Mouse (Mus musculus): ENCODE results near the gene Elane. TPM values are rescaled to one million over a fixed set of nuclear protein-coding genes. Genes with fewer than 3 reads are reported as not detected.
"Not testable (repeated sequence)": the region's sequence is repeated elsewhere in the genome, so short reads cannot be mapped to it uniquely, and the experiment has no call there.

Gene Elane
- polyA plus RNA-seq, 1 experiment from 2014 or later: not detected

GRCm38 (mm10) chr10:79890670-79891069 is 4.6 kb downstream of the Elane start, which contains the start of gene Cfd:
Cfd (plus strand) TSS chr10:79890853.
- Histone ChIP-seq H3K27ac (ENCODE audit: low read depth, low read length) (no peak within 1 kb of the TSS), H3K9me3 (ENCODE audit: control insufficient read depth) (no peaks in the 10 kb centered on the region), H3K9ac (ENCODE audit: low read depth, low read length) (no peak within 1 kb of the TSS), H3K36me3 (ENCODE audit: control insufficient read depth, insufficient read depth) (peaks cover 3% of the 10 kb centered on the region; the same call in 1 of the 2 replicates), H3K4me2 (replicated peaks; ENCODE audit: low read depth) (no peak within 1 kb of the TSS), H3K4me1 (replicated peaks; ENCODE audit: control insufficient read depth, insufficient read depth, low read length) (no peaks in the 10 kb centered on the region), H3K27me3 (replicated peaks; ENCODE audit: control insufficient read depth, insufficient read depth, low read length) (no peaks in the 10 kb centered on the region), H3K4me3 (ENCODE audit: low read depth, low read length) (no peak within 1 kb of the TSS)
- 45% methylated on average over 5 of the region's 5 CpGs for WGBS
- TF ChIP-seq CTCF (IDR thresholded peaks at IDR 0.05; ENCODE audit: low read depth): no peak
- no peak for ATAC-seq

GRCm38 (mm10) chr10:79892451-79893118 is 6.5 kb downstream of the Elane start:
- not testable (repeated sequence) for H3K27me3 ChIP-seq (replicated peaks; ENCODE audit: control insufficient read depth, insufficient read depth, low read length); H3K27ac ChIP-seq (ENCODE audit: low read depth, low read length); H3K4me1 ChIP-seq (replicated peaks; ENCODE audit: control insufficient read depth, insufficient read depth, low read length); H3K4me3 ChIP-seq (ENCODE audit: low read depth, low read length); H3K9me3 ChIP-seq (ENCODE audit: control insufficient read depth); H3K9ac ChIP-seq (ENCODE audit: low read depth, low read length); H3K4me2 ChIP-seq (replicated peaks; ENCODE audit: low read depth)
- peaks cover 19% of the 10 kb centered on the region; the same call in 1 of the 2 replicates for H3K36me3 ChIP-seq (ENCODE audit: control insufficient read depth, insufficient read depth)
- 43% methylated on average over 22 of the region's 22 CpGs for WGBS
- TF ChIP-seq CTCF (IDR thresholded peaks at IDR 0.05; ENCODE audit: low read depth): peak; percentile 86
- peak; percentile 45 for ATAC-seq

GRCm38 (mm10) chr10:79896306-79896705 is 10.3 kb downstream of the Elane start:
- Histone ChIP-seq H3K4me2 (replicated peaks; ENCODE audit: low read depth) (no peak overlapping the region), H3K36me3 (ENCODE audit: control insufficient read depth, insufficient read depth) (peaks cover 39% of the 10 kb centered on the region; the same call in 1 of the 2 replicates), H3K27me3 (replicated peaks; ENCODE audit: control insufficient read depth, insufficient read depth, low read length) (no peaks in the 10 kb centered on the region), H3K27ac (ENCODE audit: low read depth, low read length) (no peak overlapping the region), H3K9ac (ENCODE audit: low read depth, low read length) (no peak overlapping the region), H3K4me1 (replicated peaks; ENCODE audit: control insufficient read depth, insufficient read depth, low read length) (no peaks in the 10 kb centered on the region), H3K4me3 (ENCODE audit: low read depth, low read length) (no peak overlapping the region), H3K9me3 (ENCODE audit: control insufficient read depth) (no peaks in the 10 kb centered on the region)
- no peak for ATAC-seq
- no peak for TF ChIP-seq CTCF (IDR thresholded peaks at IDR 0.05; ENCODE audit: low read depth)
- WGBS: 91% methylated on average over 16 of the region's 16 CpGs

- Histone ChIP-seq H3K9ac (ENCODE audit: low read depth, low read length) (no peak overlapping the region), H3K4me2 (replicated peaks; ENCODE audit: low read depth) (no peak overlapping the region), H3K4me1 (replicated peaks; ENCODE audit: control insufficient read depth, insufficient read depth, low read length) (no peaks in the 10 kb centered on the region), H3K4me3 (ENCODE audit: low read depth, low read length) (no peak overlapping the region), H3K27ac (ENCODE audit: low read depth, low read length) (no peak overlapping the region), H3K27me3 (replicated peaks; ENCODE audit: control insufficient read depth, insufficient read depth, low read length) (no peaks in the 10 kb centered on the region), H3K9me3 (ENCODE audit: control insufficient read depth) (no peaks in the 10 kb centered on the region), H3K36me3 (ENCODE audit: control insufficient read depth, insufficient read depth) (peaks cover 39% of the 10 kb centered on the region; the same call in 1 of the 2 replicates)
- 0 out of 2 replicates have a peak, but pooled peaks have one; percentile 7 for ATAC-seq
- WGBS: 86% methylated on average over 13 of the region's 13 CpGs
- TF ChIP-seq CTCF (IDR thresholded peaks at IDR 0.05; ENCODE audit: low read depth): no peak
Observed at GRCm38 (mm10) chr10:79896814-79897213, 10.8 kb downstream of the Elane start.

GRCm38 (mm10) chr10:79897316-79898245 is 11.5 kb downstream of the Elane start:
- TF ChIP-seq CTCF (IDR thresholded peaks at IDR 0.05; ENCODE audit: low read depth): no peak

GRCm38 (mm10) chr10:79900951-79901410 is 14.9 kb downstream of the Elane start:
- Histone ChIP-seq H3K9me3 (ENCODE audit: control insufficient read depth) (no peaks in the 10 kb centered on the region), H3K4me1 (replicated peaks; ENCODE audit: control insufficient read depth, insufficient read depth, low read length) (no peaks in the 10 kb centered on the region), H3K4me2 (replicated peaks; ENCODE audit: low read depth) (no peak overlapping the region), H3K36me3 (ENCODE audit: control insufficient read depth, insufficient read depth) (peaks cover 54% of the 10 kb centered on the region), H3K9ac (ENCODE audit: low read depth, low read length) (no peak overlapping the region), H3K27ac (ENCODE audit: low read depth, low read length) (no peak overlapping the region; the same call in 1 of the 2 replicates), H3K4me3 (ENCODE audit: low read depth, low read length) (no peak overlapping the region), H3K27me3 (replicated peaks; ENCODE audit: control insufficient read depth, insufficient read depth, low read length) (no peaks in the 10 kb centered on the region)
- peak; percentile 55 for TF ChIP-seq CTCF (IDR thresholded peaks at IDR 0.05; ENCODE audit: low read depth)
- WGBS: 69% methylated on average over 2 of the region's 2 CpGs
- ATAC-seq: no peak

More at GRCm38 (mm10) chr10:79897316-79898245, 11.5 kb downstream of the Elane start:
- no peaks in the 10 kb centered on the region for H3K27me3 ChIP-seq (replicated peaks; ENCODE audit: control insufficient read depth, insufficient read depth, low read length)
- H3K36me3 ChIP-seq (ENCODE audit: control insufficient read depth, insufficient read depth): peaks cover 39% of the 10 kb centered on the region; the same call in 1 of the 2 replicates
- no peak overlapping the region for H3K27ac ChIP-seq (ENCODE audit: low read depth, low read length)
- H3K4me3 ChIP-seq (ENCODE audit: low read depth, low read length): no peak overlapping the region
- peak; percentile 55 for ATAC-seq
- WGBS: 41% methylated on average over 20 of the region's 20 CpGs
- H3K4me1 ChIP-seq (replicated peaks; ENCODE audit: control insufficient read depth, insufficient read depth, low read length): no peaks in the 10 kb centered on the region
- no peaks in the 10 kb centered on the region for H3K9me3 ChIP-seq (ENCODE audit: control insufficient read depth)
- no peak overlapping the region for H3K4me2 ChIP-seq (replicated peaks; ENCODE audit: low read depth)
- no peak overlapping the region for H3K9ac ChIP-seq (ENCODE audit: low read depth, low read length)

Data from intestine, postnatal 0 days (tissue).